Mouse (Mus musculus) G1E (cell line): Measurements from ENCODE around the gene Ntn1. TPM values are rescaled to one million over a fixed set of nuclear protein-coding genes. Genes with fewer than 3 reads are reported as not detected.

Source experiments
- ATAC-seq: 2 replicates; pipeline ENCODE4 v1.8.0; 2016; ENCODE audit warnings: mild to moderate bottlenecking; ENCODE audit not compliant: insufficient number of reproducible peaks, poor library complexity, low FRiP score, severe bottlenecking; ENCODE audit errors: extremely low read depth
- DNase-seq: peaks from one replicate; pipeline ENCODE4 v3.0.0; 2012; ENCODE audit warnings: low spot score
- H3K27me3 ChIP-seq: 2 replicates; pipeline ENCODE4 v1.6.1; 2012; ENCODE audit warnings: mild to moderate bottlenecking, low read length, inconsistent platforms; ENCODE audit not compliant: insufficient read depth
- H3K36me3 ChIP-seq: replicated peaks from 2 replicates; pipeline ENCODE3; 2012; ENCODE audit warnings: mild to moderate bottlenecking, inconsistent platforms
- H3K4me1 ChIP-seq: 2 replicates; pipeline ENCODE4 v1.6.1; 2012; ENCODE audit warnings: low read depth, low read length, inconsistent platforms, mixed read lengths; ENCODE audit not compliant: insufficient read depth
- H3K4me3 ChIP-seq: 2 replicates; pipeline ENCODE4 v1.5.1; 2012; ENCODE audit warnings: low read depth, mild to moderate bottlenecking, inconsistent platforms, low read length, moderate library complexity, mixed read lengths
- H3K9me3 ChIP-seq: replicated peaks from 2 replicates; pipeline ENCODE4 v1.6.1; 2012; ENCODE audit warnings: inconsistent platforms
- CTCF ChIP-seq: IDR thresholded peaks from 2 replicates; pipeline ENCODE4 v1.5.1; 2012; ENCODE audit warnings: low read depth, low read length, inconsistent platforms, mixed read lengths
- GATA1 ChIP-seq: IDR thresholded peaks from 2 replicates; pipeline ENCODE4 v1.6.1; 2012; ENCODE audit warnings: borderline replicate concordance, low read length, inconsistent platforms, mixed read lengths
- GATA2 ChIP-seq: IDR thresholded peaks from 2 replicates; pipeline ENCODE4 v1.6.1; 2012; ENCODE audit warnings: low read depth, low read length, inconsistent platforms, borderline replicate concordance
- POLR2AphosphoS5 ChIP-seq: IDR thresholded peaks from 2 replicates; pipeline ENCODE4 v1.6.1; 2012; ENCODE audit warnings: low read depth, low read length, inconsistent platforms; ENCODE audit not compliant: insufficient replicate concordance
- TAL1 ChIP-seq: conservative IDR thresholded peaks from 2 replicates; pipeline ENCODE4 v1.6.1; 2012; ENCODE audit warnings: low read depth, low read length, inconsistent platforms, mixed read lengths
- polyA plus RNA-seq: library from polyadenylated mRNA; stranded (reverse); fragments of >175 nt; gene quantifications from 2 replicates; pipeline ENCODE4 v1.2.3, GENCODE M21; 2012
- total RNA-seq, 2 experiments: library from RNA; stranded (forward) in 1 of 2; stranded (reverse) in 1 of 2; fragments of 200-1000 nt in 1 of 2; fragments of >200 nt in 1 of 2; fragmentation: Nextera tagmentation in 1 of 2; gene quantifications; 2 replicates each; pipeline ENCODE4 v1.2.3; 2014 to 2017

Ntn1 gene
- total and polyA plus RNA-seq, 3 experiments = under 0.01 TPM; not detected in 2

DNA sequence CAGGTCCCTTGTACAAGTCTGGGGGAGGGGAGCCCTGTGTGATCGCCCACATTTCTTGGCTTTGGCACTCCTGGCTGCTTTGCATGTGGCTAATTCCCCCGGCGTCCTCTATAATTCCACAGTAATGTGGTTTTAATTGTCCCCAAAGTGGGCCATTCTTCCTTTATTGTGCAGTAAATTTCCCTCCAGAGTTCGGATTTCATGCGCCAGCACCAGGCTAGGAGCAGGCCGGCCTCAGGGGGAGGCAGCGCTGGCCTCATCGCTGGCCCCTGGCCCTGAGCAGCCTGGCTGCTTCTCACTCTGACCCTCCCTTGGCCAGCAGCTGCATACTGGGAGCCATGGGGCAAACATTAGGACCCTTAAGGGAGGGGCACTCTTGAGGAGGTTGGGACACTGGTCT lies 110.0 kb downstream of the Ntn1 start:
- ATAC-seq = no peak
- H3K9me3 ChIP-seq = no peaks in the 10 kb centered on the region
- peaks cover 6% of the 10 kb centered on the region; the same call in 1 of the 2 replicates for H3K27me3 ChIP-seq
- no peaks in the 10 kb centered on the region for H3K36me3 ChIP-seq
- TF ChIP-seq CTCF (no peak), TAL1 (no peak), POLR2AphosphoS5 (no peak)
- no peak overlapping the region for H3K4me3 ChIP-seq
- no peaks in the 10 kb centered on the region for H3K4me1 ChIP-seq
- DNase-seq = no peak

DNA sequence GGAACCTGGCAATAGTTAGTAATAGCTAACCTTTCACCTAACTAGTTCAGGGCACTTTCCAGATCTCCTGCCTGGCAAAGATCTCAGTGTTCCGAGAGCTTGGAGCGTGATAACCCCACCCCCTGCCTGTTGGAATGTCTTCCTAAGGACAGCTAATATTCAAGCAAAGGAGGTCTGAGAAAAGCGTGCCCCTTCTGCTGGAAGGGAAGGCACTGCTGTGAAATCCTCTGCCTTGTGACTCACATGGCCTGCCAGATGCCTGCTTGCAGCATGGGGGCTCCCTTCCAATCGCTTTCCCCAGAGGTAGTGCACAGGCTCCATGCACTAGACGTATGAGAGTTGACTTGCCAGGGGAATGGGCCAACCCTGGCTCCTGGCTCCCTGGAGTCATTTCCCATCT lies 113.3 kb downstream of the Ntn1 start:
- ATAC-seq = no peak
- Histone ChIP-seq H3K9me3 (no peaks in the 10 kb centered on the region), H3K36me3 (no peaks in the 10 kb centered on the region), H3K4me3 (no peak overlapping the region), H3K4me1 (no peaks in the 10 kb centered on the region), H3K27me3 (peaks cover 6% of the 10 kb centered on the region; the same call in 1 of the 2 replicates)
- no peak for DNase-seq
- TF ChIP-seq TAL1 (no peak), GATA1 (no peak), CTCF (no peak), POLR2AphosphoS5 (no peak), GATA2 (no peak)

DNA sequence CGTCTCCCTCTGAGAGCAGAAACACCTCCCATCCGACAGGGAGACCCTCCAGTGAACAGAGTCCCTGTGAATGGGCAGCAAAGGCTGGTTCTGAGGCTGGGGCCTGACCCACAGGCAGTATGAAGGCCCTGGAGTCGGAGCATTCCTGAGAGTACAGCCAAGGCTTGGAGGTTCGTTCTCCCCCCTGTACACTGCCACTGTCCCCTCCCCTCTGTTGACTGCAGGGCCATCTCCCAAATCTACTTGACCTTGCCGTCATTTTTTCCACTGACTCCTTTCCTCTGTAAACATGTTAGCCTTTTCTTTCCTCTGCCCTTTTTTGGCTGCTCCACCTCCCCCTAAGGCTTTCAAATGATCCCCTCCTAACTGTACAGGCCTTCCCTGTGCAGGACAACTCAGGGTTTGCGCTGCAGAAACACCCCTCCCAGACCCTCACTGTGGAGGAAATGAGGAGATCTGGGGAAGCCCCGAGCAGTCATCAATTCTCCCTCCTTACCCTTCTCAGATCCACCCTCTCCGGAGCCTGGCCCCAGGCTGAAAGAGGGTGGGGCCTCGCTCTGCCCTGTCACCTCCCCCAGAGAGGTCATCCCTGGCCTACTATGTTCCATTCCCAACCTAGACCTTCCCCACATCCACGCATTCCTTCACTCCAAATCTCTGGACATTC lies 114.3 kb downstream of the Ntn1 start:
- no peak for TF ChIP-seq CTCF

DNA sequence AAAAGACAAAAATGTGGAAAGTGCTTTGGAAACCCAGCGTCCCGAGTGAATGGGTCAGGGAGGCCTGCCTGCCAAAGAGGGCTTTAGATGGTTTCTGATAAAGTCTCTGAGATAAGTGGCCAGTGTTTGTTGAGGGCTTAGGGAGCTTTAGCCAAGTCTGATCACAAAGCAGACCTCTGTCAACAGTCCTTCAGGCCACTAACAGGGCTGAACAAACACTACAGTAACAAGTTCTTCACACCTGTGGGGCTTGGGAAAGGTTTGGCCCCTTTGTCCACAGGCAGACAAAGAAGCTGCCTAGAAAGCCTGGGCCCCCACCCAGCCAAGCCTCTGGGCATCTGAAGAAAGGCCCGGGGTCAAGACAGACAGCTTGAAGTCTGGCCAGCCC lies 114.9 kb downstream of the Ntn1 start:
- H3K36me3 ChIP-seq = no peaks in the 10 kb centered on the region
- ATAC-seq = no peak
- no peak for DNase-seq
- no peak overlapping the region for H3K4me3 ChIP-seq
- no peak for TF ChIP-seq POLR2AphosphoS5
- TF ChIP-seq CTCF = no peak
- no peak for TF ChIP-seq TAL1
- TF ChIP-seq GATA2 = no peak
- TF ChIP-seq GATA1 = no peak
- H3K4me1 ChIP-seq = no peaks in the 10 kb centered on the region
- H3K9me3 ChIP-seq = no peaks in the 10 kb centered on the region
- H3K27me3 ChIP-seq = peaks cover 6% of the 10 kb centered on the region; the same call in 1 of the 2 replicates

More for the DNA sequence above, 114.3 kb downstream of the Ntn1 start:
- Histone ChIP-seq H3K9me3 (no peaks in the 10 kb centered on the region), H3K36me3 (no peaks in the 10 kb centered on the region), H3K27me3 (peaks cover 6% of the 10 kb centered on the region; the same call in 1 of the 2 replicates), H3K4me3 (no peak overlapping the region), H3K4me1 (no peaks in the 10 kb centered on the region)
- ATAC-seq (no peak), DNase-seq (no peak)

DNA sequence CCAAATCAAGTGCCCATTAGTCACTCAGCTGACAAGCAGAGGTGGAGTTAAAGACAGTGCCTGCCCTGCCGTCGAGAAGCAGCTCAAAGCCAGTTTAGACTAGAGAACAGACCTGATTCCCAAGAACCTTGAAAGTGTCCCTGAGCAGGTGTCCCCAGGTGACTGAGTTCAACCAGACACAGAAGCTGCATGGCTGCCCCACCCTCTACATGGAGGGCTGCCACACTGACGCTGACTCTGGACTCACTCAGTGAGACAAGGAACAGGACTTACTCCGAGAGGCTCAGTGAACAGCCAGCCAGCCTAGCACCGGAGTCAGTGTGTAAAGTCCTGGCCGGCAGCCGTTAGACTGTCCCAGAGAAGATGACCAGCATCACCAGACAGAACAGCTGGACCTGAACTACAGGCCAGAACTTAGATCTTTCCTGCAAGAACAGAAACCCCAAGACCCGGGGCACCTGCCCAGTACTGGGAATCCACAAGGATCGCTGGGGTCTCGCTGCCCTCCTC lies 120.6 kb downstream of the Ntn1 start:
- ATAC-seq (no peak), DNase-seq (no peak)
- Histone ChIP-seq H3K4me3 (no peak overlapping the region), H3K36me3 (no peaks in the 10 kb centered on the region), H3K27me3 (no peaks in the 10 kb centered on the region), H3K9me3 (no peaks in the 10 kb centered on the region), H3K4me1 (no peaks in the 10 kb centered on the region)
- no peak for TF ChIP-seq POLR2AphosphoS5
- no peak for TF ChIP-seq TAL1
- TF ChIP-seq CTCF = no peak
- TF ChIP-seq GATA2 = no peak
- TF ChIP-seq GATA1 = no peak

DNA sequence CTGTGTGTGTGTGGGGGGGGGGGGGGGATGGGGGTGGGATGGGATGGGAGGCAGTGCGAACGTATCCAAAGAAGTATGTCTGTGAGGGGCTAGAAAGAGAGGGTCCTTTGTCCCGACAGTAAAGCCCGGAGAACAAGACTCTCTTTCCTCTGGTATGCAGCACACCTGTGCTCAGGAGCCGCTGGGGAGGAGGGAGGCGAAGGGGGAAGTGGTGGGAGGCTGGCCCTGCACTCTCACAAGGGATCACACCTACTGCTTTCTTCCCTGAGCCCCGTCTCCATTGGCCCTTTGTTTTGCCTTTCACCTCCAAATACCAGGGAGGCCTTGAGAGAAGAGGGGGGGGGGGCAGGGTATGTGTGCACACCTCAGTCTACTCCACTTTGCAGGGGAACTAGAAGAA lies 123.7 kb downstream of the Ntn1 start:
- Histone ChIP-seq H3K27me3 (no peaks in the 10 kb centered on the region), H3K36me3 (no peaks in the 10 kb centered on the region), H3K9me3 (no peaks in the 10 kb centered on the region), H3K4me1 (no peaks in the 10 kb centered on the region), H3K4me3 (no peak overlapping the region)
- TF ChIP-seq POLR2AphosphoS5 (no peak), GATA2 (no peak), TAL1 (no peak), GATA1 (no peak), CTCF (no peak)
- DNase-seq (no peak), ATAC-seq (no peak)
